In genomic region chr14:33445962-33446361, GRCm38 (mm10) we compare ENCODE assay signal across 9 mouse cellular contexts. TPM values are rescaled to one million over a fixed set of nuclear protein-coding genes. Genes with fewer than 3 reads are reported as not detected.
DNase-seq lines count a peak whose midpoint lies in the region; ATAC-seq and TF ChIP-seq lines count a peak whose summit lies in the region.
"Had no signal": no experiment of that assay in that cellular context is flagged by ENCODE, and none has a peak within 500 bp of the region (broad histone marks: within the 10 kb centered on the region; RNA-seq: fewer than 3 reads in every experiment).

No protein-coding gene starts in this region.

- peak overlapping the region; percentile 90 for H3K9ac ChIP-seq in heart, embryonic 14.5 days (ENCODE audit: low read length)
- peak overlapping the region; percentile 92 for H3K9ac ChIP-seq in hindbrain, embryonic 11.5 days (ENCODE audit: low read depth, low read length)

- H3K9me3 ChIP-seq in heart, embryonic 14.5 days (ENCODE audit: control insufficient read depth, low read length), result no peaks in the 10 kb centered on the region
- H3K9me3 ChIP-seq in G1E (replicated peaks), result no peaks in the 10 kb centered on the region
- no peaks in the 10 kb centered on the region for H3K9me3 ChIP-seq in hindbrain, embryonic 11.5 days (ENCODE audit: control insufficient read depth, low read length)
- H3K9me3 ChIP-seq in midbrain, embryonic 10.5 days (replicated peaks), result no peaks in the 10 kb centered on the region

- peak overlapping the region; percentile 65 for H3K4me2 ChIP-seq in heart, embryonic 14.5 days (ENCODE audit: low read length)
- peak overlapping the region; percentile 42 for H3K4me2 ChIP-seq in hindbrain, embryonic 11.5 days (replicated peaks; ENCODE audit: low read depth, low read length)

- H3K27ac ChIP-seq in heart, embryonic 14.5 days (replicated peaks in 1 of 2; ENCODE audit: control insufficient read depth in 1 of 2, insufficient read depth in 1 of 2, low read depth in 2 of 2, low read length in 2 of 2), result no peak overlapping the region
- no peak overlapping the region for H3K27ac ChIP-seq in hindbrain, embryonic 11.5 days (ENCODE audit: low read depth, low read length)
- peak overlapping the region; percentile 98 for H3K27ac ChIP-seq in midbrain, embryonic 10.5 days (replicated peaks)

- no peak for ATAC-seq in heart, embryonic 14.5 days (ENCODE audit: insufficient number of reproducible peaks, insufficient read depth, low FRiP score, low read depth)
- ATAC-seq in G1E (ENCODE audit: extremely low read depth, insufficient number of reproducible peaks, low FRiP score, poor library complexity, severe bottlenecking), result no peak
- no peak for ATAC-seq in hindbrain, embryonic 11.5 days (ENCODE audit: low FRiP score)

- no peaks in the 10 kb centered on the region for H3K27me3 ChIP-seq in heart, embryonic 14.5 days (ENCODE audit: control insufficient read depth, insufficient read depth, low read length)
- no peaks in the 10 kb centered on the region; the same call in 1 of the 2 replicates for H3K27me3 ChIP-seq in G1E (ENCODE audit: insufficient read depth, low read length)
- H3K27me3 ChIP-seq in hindbrain, embryonic 11.5 days (ENCODE audit: control insufficient read depth, insufficient read depth, low read length), result 0 out of 2 replicates have a peak, but pooled peaks cover 2% of the 10 kb centered on the region
- peaks cover 36% of the 10 kb centered on the region for H3K27me3 ChIP-seq in midbrain, embryonic 10.5 days (ENCODE audit: low read depth, poor library complexity, severe bottlenecking)

- no peak for TF ChIP-seq CTCF in G1E (IDR thresholded peaks at IDR 0.05; ENCODE audit: low read depth, low read length)

- peak overlapping the region; percentile 87 to 99; a peak in 3 of 4 replicates for H3K4me3 ChIP-seq in heart, embryonic 14.5 days (ENCODE audit: control insufficient read depth in 1 of 2, insufficient read depth in 1 of 2, low read depth in 1 of 2, low read length in 2 of 2)
- H3K4me3 ChIP-seq in G1E (ENCODE audit: low read depth, low read length), result peak overlapping the region; percentile 89
- H3K4me3 ChIP-seq in hindbrain, embryonic 11.5 days (ENCODE audit: low read depth, low read length), result peak overlapping the region; percentile 91
- H3K4me3 ChIP-seq in midbrain, embryonic 10.5 days, result peak overlapping the region; percentile 91

- intact Hi-C loops in heart, postnatal 36 days (cut with DNase I), result no loop called here

- no peak for DNase-seq in heart, postnatal 36 days
- no peak for DNase-seq in G1E (ENCODE audit: low spot score)
- no peak for DNase-seq in hindbrain, embryonic 11.5 days (ENCODE audit: low spot score)
- no peak for DNase-seq in midbrain, embryonic 10.5 days (ENCODE audit: low spot score)
- DNase-seq in thymus, postnatal 0 days (ENCODE audit: low spot score), result no peak
- DNase-seq in right cerebral cortex, adult 18-20 months, result no peak
- DNase-seq in embryo, embryonic 9.5 days (ENCODE audit: extremely low spot score), result no peak

- WGBS in heart, embryonic 14.5 days, result 44% methylated on average over 3 of the region's 3 CpGs
- WGBS in hindbrain, embryonic 11.5 days, result 44% methylated on average over 3 of the region's 3 CpGs
- 51% methylated on average over 3 of the region's 3 CpGs for WGBS in midbrain, embryonic 10.5 days

- H3K4me1 ChIP-seq in heart, embryonic 14.5 days (ENCODE audit: control insufficient read depth in 2 of 2, insufficient read depth in 2 of 2, low read length in 2 of 2), result peaks cover 2 to 18% of the 10 kb centered on the region in 2 experiments
- H3K4me1 ChIP-seq in G1E (ENCODE audit: insufficient read depth, low read depth, low read length), result peaks cover 6% of the 10 kb centered on the region
- no peaks in the 10 kb centered on the region for H3K4me1 ChIP-seq in hindbrain, embryonic 11.5 days (replicated peaks; ENCODE audit: control insufficient read depth, insufficient read depth, low read length)
- H3K4me1 ChIP-seq in midbrain, embryonic 10.5 days, result peaks cover 31% of the 10 kb centered on the region

- no peaks in the 10 kb centered on the region for H3K36me3 ChIP-seq in heart, embryonic 14.5 days (ENCODE audit: control insufficient read depth, insufficient read depth, low read length)
- H3K36me3 ChIP-seq in G1E (replicated peaks), result no peaks in the 10 kb centered on the region
- H3K36me3 ChIP-seq in hindbrain, embryonic 11.5 days (ENCODE audit: control insufficient read depth, insufficient read depth, low read length), result no peaks in the 10 kb centered on the region
- H3K36me3 ChIP-seq in midbrain, embryonic 10.5 days, result no peaks in the 10 kb centered on the region

RNA-seq across cellular contexts. Expression of gene Mapk8, which starts 1.0 kb away (rescaled TPM):
- 13.1 and 13.5 TPM in 2 replicates for polyA plus RNA-seq in heart, embryonic 14.5 days (2014; fragmentation: Nextera tagmentation; extraction: Ambion mirVana)
- total RNA-seq in heart, postnatal 36 days (2021), result 10 to 100 TPM; 27.3 to 28.9 TPM
- 31.9 and 46.2 TPM in 2 replicates for total RNA-seq in G1E (2014; fragmentation: Nextera tagmentation)
- 38.9 and 42.2 TPM in 2 replicates for total RNA-seq in G1E (2017)
- 6.9 and 7.2 TPM in 2 replicates for polyA plus RNA-seq in G1E (2012)
- polyA plus RNA-seq in hindbrain, embryonic 11.5 days (2014; fragmentation: Nextera tagmentation; extraction: Ambion mirVana), result 26.8 and 36.0 TPM in 2 replicates
- polyA plus RNA-seq in midbrain, embryonic 10.5 days (2016; fragmentation: Nextera tagmentation; extraction: Ambion mirVana), result 17.3 and 19.8 TPM in 2 replicates
- 11.9 and 12.0 TPM in 2 replicates for polyA plus RNA-seq in thymus, postnatal 0 days (2015; fragmentation: Nextera tagmentation; extraction: Ambion mirVana)

RNA-seq across cellular contexts. Expression of gene Frmpd2, which starts 25.5 kb away (rescaled TPM):
- 0.05 TPM in 1 of 2 replicates, not detected in the other for polyA plus RNA-seq in heart, embryonic 14.5 days (2014; fragmentation: Nextera tagmentation; extraction: Ambion mirVana)
- total RNA-seq in heart, postnatal 36 days (2021), result not detected
- not detected in 2 replicates for total RNA-seq in G1E (2014; fragmentation: Nextera tagmentation)
- total RNA-seq in G1E (2017), result 0.11 TPM in 1 of 2 replicates, not detected in the other
- polyA plus RNA-seq in G1E (2012), result not detected in 2 replicates
- 0.12 and 0.14 TPM in 2 replicates for polyA plus RNA-seq in hindbrain, embryonic 11.5 days (2014; fragmentation: Nextera tagmentation; extraction: Ambion mirVana)
- polyA plus RNA-seq in midbrain, embryonic 10.5 days (2016; fragmentation: Nextera tagmentation; extraction: Ambion mirVana), result not detected in 2 replicates
- not detected in 2 replicates for polyA plus RNA-seq in thymus, postnatal 0 days (2015; fragmentation: Nextera tagmentation; extraction: Ambion mirVana)
- total RNA-seq: common myeloid progenitor, adult 5-6 weeks had no signal
